Mouse (Mus musculus) spleen, adult 12 weeks (tissue): ENCODE results near the gene Gm1113.

ENCODE experiments used
- DNase-seq: peaks from one replicate; pipeline ENCODE4 v3.0.0; 2022; ENCODE audit warnings: low spot score

Gm1113 gene

DNA sequence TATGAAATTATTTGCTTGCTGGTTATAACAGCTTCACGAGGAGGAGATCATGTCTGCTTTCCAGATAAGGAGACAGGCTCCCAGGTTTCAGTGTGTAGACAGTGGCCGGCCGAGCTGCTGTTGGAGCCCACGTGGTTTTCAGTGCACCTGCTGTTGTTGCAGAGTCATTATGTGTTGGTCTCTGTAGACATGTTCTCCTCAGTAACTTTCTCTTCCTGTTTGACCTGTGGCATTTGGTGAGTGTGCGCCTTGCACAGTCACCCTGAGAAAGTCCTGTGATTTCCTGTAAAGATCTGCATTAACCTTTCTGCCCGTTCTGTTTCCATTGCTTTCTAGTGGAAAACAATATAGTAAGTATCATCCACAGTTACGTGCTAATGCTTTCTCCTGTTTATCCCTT, 42.7 kb downstream of the Gm1113 start:
- no peak for DNase-seq

DNA sequence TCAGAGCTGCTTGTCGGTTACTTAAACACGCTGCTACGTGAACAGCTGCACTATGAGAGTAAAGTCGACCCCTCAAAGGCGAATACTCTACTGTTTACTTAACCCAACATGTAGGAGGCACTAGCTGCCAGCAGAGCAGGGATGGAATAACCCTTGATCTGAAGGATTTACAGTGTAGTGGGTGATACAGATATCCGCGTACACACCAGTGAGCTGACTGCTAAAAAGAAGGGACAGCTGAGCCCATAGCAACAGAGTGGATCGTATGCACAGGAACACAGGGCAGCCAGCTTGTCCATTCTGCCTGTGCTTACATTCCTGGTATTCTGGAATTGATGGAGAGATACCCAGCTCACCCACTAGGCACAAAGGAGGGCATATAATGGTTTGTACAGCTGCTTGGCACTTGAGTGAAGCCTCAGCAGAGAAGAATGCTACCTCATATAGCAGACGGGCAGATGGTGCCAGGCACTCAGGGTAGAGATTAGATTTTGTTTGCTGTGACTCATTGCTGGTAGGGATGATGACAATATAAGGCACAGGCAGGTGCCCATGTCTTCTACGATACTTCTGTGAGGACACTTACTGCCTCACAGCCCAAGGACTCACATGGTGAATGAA, 43.9 kb downstream of the Gm1113 start:
- DNase-seq = no peak

DNA sequence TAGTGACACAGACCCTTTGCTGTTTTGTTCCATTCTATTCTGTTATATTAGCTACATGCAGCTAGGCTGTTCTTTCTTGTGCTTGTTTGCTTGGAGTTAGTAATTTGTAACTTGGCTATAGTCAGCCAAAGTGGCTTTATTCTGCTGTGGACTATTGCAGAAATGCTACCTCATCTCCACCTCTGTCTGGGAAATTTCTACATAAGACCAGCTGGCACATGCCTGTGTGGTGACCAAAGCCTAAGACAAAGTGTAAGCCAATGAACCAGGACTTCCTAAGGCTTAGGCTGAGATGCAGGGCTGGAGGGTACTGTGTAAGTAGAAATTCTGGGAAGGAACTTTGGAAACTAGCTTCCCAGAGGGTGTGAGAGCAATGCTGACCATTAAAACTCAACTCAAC, 49.2 kb downstream of the Gm1113 start:
- no peak for DNase-seq

DNA sequence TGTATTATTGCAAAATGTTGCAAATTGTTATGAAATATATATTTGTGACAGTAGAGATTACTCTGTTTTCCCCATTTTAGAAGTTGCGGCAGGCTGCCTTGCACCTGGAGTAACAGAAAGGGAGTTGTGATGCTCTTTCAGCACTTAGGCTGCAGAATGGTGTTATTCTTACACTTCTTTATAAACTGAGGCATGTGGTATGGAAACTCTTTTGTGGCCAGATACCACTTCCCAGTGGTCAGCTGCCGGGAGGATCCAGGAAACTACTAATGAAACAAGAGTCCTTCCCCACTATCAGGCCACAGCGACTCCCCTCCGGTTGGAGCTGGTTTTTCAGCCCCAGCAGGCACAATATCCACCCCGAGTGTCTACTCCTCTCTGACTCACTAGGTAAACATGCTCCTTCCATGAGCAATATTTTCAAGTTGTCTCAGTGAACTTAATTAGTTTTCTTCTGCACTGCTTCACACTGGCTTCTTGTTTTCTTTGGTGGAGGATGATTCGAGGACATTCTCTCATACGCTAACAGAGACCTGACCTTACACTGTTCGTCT, 50.7 kb downstream of the Gm1113 start:
- no peak for DNase-seq

DNA sequence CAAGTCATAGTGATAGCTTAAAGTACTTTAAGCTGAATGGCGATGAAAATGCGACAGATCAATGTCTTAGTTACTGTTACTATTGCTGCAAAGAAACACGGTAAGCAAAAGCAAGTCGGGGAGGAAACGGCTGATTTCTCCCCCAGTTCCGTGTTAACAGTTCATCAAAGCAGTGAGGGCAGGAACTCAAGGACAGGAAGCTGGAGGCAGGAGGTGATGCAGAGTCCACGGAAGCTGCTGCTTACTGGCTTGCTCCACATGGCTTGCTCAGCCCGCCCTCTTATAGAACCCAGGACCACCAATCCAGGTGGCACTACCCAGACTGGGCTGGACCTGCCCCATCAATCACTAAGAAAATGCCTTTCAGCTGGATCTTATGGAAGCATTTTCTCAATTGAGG, 58.5 kb downstream of the Gm1113 start:
- no peak for DNase-seq
